Mouse (Mus musculus): ENCODE measurements at regions not wholly inside any gene's neighbourhood (a gene's known extent, or its start where the extent isn't known, plus 50 kb on each side); places are given as distances from the start of the nearest gene placed in this dataset.

DNA sequence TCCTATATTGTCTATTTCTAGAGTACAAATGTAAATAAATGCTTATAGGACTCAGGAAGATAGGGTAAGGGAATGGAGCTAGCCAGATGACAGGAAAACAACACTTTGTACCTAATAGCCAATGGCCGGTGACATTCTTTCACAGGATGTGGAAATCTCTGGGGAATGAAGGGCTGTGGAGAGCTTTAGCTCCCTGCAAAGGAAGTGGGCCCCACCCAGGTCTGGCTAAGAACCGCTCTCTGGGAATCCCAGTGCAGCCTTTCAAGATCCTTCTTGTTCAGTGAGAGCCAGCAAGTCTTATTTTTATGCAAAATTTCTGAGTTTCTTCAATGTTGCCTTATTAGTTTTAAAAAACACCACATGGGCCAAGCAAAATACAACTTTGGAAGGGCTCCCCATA, 54.7 kb upstream of the Pappa2 start:
- DNase-seq (ENCODE audit: low spot score) = no peak

DNA sequence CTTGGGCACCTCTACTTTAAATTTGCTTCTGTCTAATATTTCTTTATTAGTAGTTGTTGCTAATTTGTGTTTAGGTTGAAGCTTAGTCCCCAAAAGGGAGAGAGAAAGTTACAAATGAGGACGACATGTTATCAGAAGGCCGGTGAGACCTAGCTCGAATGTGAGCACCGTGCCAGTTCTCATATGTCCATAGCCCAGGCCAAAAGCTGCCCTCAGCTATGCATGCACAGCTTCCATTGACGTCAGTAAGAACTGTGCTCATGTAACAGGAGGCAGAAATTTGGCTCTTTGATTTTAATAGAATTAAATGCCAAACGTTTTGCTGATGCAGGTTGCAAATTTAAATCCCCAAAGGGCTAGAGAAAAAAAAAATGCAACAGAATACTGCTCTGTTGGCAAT, 56.1 kb upstream of the Pappa2 start:
- DNase-seq (ENCODE audit: low spot score) = no peak

DNA sequence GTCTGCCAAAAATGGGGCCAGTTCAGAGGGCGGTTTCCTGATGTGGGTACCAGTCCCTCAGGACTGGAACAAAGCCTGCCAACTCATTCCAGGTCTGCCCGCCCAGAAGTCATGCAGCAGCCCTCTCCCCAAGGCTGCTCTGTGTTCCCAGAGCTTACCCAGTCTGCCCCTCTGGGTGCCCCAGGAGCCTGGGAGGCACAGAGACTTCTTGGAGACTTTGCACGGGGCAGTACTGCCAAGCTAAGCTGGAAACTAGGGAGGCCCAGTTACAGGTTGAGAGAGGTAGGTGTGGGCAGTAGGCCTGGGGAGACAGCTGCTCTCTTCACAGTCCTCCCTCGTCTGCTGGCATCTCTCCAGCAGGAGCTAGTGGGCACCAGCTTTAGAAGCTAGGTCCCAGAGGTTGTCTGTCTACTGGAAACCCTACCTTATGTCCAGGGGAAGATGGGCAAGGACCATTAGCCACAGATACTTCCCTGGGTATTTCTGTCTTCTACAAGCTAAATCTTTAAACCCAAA, 65.6 kb upstream of the Pappa2 start:
- no peak for DNase-seq (ENCODE audit: low spot score)

DNA sequence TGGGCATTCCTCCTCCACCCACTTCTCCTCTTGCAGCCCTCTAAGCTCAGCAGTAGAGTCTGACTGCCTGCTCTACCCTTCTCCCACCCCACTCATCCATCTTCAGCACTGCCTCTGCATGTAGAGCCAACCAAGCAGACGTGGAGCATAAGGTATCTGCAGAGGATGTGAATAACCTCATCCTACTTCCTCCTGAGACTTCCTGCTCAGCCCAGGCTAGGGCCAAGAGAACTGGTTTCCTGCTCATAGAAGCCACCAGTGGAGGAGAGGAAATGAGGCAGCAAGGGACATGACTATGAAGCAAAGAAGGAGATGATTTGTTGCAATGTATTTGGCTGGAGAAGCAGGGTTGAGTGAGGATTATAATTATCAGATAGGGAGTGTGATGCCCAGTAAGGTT, 84.7 kb upstream of the Pappa2 start:
- no peak for DNase-seq (ENCODE audit: low spot score)

DNA sequence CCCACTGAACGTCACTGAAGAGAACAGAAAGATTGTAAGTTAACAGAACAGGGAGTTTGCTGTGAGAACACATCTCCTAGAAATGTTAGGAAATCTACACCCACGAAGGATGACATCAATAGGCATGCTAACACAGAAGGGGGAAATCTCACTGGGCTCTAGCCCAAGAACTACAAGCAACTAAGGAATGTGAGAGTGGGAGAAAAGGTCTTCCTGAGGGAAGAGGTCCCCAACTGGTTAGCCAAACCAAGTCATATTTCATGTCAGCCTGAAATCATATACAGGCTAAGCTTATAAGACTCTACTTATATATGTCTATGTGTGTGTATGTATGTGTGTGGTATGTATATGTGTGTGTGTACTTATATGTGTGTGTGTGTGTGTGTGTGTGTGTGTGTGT, 118.9 kb upstream of the Pappa2 start:
- no peak for DNase-seq (ENCODE audit: low spot score)

DNA sequence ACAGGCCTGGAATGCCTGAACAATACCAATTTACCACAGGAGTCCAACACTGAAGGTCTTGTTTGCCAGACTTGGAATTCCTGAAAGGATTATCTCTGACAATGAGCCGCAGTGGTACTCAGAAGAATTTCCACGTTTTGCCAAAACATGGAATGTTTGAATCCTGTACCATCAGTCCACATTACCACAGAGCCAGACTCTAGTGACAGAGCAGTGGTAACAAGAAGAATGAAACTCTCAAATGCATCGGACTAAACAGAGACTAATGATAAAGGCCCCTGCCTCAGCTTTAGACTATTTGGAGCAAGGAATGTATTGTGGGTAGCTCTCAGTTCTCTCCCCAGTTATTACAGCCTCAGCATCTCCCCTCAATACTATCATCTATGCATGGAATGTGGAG, 109.9 kb upstream of the Cop1 start:
- no peak for DNase-seq (ENCODE audit: low spot score)

DNA sequence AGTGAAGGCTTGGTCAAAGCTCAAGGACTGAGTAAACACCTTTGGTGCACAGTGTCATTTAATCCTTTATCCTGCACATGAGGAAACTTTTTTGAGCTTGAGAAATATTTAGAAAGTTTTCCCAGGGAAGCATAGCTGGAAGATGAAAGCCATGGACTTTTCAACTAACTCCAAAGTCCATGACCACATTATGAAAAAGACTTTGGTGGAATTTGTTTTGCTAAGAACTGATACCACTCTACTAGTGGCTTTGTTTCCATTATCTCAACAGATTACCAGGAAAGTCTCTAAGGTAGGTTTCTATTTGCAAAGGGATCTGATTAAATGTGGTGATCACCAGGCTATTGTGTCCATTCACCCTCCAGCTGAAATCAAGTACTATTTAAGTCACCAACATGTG, 107.2 kb upstream of the Cop1 start:
- no peak for DNase-seq (ENCODE audit: low spot score)

DNA sequence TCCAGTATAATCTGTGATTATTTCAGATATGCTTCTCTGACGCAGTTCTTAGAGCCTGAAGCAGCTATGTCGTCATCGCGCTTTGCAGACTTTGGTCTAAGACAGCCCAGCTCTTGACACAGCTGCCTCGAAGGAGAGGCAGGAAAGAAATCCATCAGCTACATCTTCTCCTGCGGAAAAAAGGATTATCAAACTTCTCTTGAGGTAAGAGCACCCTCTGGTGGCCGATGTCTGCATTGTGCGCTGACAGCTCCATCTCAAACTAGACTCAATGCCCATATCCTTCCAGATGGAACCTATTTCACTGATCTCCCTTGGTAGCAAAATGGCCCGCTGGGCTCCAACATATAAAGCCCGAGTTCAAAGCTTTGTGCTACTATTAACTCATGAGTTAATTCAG, 96.8 kb upstream of the Cop1 start:
- peak; percentile 84 for DNase-seq (ENCODE audit: low spot score)

DNA sequence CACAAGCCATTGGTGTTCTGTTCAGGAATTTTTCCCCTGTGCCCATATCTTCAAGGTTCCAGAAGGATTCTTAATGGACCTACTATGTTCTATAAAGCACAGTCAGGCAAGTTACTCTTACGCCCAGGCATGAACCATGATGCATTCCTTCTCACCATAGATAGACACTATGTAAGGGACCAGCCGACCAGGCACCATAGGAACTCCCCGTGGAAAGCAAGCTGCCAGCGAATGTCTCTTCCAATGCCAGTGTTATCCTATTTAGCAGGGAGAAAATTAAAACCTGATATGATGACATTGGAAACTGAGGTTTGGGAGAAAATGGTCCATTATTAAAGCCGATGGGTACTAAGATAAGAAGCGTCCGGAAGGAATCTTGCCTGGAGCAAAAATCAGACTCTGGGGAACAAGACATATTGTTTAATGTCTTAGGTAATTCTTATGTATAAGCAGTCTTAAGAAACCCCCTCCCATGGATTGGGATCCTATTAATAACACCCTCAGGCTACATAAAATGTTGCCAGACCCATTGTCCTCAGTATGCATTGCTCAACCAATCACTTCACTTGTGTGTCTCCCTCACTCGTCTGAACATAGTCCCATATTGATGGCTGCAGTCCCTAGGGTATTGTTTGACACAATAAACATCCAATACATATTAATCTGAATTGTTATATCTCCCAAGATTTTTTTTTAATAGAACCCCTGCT, 84.2 kb upstream of the Cop1 start:
- DNase-seq (ENCODE audit: low spot score) = no peak

DNA sequence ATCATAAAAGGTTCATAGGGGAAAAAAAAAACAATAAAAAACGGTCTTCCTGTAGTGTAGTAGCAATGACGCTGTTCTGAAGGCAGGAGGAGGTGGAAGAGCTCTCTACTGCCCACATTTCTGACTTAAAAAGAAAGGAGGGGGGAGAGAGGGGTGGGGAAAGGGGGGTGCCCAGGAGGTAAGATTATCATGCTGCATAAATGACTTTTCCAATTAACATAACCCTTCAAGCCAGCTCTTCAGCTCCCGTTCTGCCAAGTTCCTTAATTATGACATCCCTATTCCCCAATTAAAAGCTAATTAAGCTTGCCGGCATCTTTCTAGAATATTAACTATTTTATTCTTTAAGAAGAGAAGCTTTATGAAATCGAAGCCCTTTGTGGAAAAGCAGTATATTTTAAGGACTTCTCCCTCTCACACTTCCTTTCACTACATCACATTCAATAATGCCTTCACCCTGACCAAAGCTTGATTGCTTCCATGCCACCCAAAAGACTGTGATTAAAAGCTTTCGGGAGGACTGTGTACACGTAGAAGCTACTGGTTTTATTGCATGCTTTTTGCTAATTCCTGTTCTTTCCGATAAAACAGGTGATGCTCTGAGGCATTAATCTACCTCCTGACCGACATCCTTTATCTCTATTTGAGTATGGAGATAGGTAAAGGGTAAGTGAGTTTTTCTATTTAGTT, 83.5 kb upstream of the Cop1 start:
- DNase-seq (ENCODE audit: low spot score) = no peak

DNA sequence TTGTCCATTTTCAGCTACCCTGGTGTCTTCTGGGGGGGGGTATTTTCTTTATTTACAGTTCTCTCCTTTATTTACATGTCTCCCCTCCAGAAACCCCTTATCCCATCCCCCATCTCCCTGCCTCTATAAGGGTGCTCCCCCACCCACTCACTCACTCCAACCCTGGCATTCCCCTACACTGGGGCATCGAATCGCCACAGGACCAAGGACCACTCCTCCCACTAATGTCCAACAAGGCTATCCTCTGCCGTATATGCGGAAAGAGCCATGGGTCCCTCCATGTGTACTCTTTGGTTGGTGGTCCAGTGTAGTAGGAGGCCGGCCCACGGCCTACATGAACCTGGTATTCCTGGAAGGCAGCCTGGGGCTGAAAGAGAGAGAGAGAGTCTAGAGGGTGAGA, 82.9 kb upstream of the Cop1 start:
- DNase-seq (ENCODE audit: low spot score) = no peak

DNA sequence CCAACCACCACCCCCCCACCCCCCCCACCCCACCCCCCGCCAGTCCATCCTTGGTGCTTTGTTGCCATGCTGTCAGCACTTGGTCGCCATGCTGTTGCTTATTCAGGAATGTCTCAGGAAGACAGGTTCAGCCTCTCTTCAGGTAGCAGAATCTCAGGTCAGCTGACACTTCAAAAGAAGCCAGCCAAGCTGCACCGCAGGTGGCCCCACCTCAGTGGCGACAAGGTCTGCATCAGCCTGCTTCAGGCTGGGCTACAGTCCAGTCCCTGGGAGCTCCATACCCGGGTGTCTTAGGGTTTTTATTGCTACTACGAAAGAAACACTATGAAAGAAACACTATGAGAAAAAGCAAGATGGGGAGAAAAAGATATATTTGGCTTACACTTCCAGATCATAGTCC, 82.4 kb upstream of the Cop1 start:
- DNase-seq (ENCODE audit: low spot score) = no peak

DNA sequence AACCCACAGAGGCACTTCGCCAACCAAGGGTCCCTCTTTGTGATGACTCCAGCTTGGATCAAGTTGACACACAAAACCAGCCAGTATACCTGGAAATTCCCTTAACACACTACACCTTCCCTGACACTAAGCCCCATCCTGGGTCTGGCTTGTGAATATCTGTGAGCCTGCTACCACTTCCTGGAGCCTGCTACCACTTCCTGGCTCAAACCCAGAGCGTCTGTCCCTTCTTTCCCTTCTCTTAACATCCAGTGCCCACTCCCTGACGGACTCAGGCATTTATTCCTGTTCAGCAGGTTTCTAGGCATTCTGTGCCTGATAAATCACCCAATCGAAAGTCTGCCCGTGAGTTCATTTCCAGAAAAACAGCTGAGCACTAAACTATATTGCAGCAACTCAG, 81.8 kb upstream of the Cop1 start:
- no peak for DNase-seq (ENCODE audit: low spot score)

DNA sequence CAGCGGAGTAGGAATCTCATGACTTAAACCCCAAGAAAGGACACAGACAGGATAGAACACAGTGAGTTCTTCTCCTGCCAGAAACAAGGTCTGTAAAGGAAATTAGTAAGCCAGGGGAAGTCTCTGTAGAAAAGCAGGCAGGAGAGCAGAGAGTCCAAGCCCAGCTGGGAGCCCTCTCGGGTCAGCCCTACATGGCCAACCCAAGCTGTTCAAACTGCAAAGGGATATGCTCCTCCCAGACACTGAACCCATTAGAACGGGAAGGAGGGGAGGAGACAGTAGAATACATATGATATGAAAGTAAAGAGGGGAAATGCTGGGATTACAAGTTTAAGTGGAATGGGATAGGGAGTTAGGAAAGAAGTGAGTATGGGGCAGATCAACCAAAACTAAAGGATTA, 75.7 kb upstream of the Cop1 start:
- no peak for DNase-seq (ENCODE audit: low spot score)

DNA sequence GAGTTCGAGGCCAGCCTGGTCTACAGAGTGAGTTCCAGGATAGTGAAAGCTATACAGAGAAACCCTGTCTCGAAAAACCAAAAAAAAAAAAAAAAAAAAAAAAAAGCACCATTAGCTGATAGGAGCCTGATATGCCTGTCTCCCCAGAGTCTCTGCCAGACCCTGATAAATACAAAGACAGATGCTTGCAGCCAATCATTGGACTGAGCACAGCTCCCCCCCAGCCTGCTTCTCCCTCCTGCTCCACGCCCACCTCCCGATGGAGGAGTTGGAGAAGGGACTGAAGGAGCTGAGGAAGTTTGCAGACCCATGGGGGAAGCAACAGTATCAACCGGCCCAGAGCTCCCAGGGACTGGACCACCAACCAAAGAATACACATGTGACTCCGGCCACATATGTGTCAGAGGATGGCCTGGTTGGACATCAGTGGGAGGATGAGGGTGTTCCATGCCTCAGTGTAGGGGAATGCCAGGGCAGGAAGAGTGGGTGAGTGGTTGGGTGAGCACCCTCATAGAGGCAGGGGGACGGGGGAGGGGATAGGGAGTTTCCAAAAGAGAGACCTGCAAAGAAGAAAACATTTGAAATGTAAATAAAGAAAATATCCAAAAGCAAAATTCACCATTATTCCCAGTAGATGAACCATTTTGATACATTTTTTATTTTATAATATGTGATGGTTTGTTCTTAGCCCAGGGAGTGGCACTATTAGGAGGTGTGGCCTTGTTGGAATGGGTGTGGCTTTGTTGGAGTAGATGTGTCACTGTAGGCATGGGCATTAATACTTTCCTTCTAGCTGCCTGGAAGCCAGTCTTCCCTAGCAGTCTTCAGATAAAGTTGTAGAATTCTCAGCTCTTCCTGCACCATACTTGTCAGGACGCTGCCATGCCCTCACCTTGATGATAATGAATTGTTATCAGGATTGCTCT, 71.8 kb upstream of the Cop1 start:
- DNase-seq (ENCODE audit: low spot score) = no peak

DNA sequence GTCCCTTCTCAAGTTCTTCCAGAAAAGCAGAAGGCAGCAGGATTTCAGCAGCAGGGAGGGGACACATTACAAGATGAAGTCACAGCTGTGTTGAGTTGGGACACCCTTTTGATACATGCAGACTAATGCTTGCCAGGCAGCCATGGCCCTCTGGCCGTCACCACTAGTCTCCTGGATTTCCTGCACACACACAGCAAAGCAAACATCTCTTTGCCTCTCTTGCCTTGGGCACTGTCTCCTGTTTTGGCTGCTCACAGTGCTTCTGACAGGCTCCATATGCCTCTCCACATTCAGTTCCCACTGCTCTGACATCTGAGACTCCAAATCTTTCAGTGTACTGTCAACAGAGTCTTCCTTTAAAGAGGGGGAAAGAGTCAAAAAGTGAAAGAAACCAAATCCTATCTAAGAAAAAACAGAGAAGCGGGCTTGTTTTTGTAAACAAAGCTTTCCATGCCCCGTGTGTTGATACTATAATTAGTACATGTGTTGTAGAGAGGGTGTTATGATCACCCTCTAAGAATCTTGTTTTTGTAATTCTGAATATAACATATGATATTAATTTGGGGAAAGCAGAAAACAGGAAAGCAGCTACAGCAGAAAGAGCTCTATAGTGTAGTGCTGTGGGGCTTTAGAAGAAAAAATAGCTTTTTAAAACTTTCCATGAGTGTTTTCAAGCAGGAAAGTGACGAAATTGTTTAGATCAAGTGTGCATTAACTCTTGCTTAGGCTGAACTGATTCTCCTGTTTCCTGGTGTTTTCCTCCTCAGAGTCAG, 68.8 kb upstream of the Cop1 start:
- DNase-seq (ENCODE audit: low spot score) = no peak

DNA sequence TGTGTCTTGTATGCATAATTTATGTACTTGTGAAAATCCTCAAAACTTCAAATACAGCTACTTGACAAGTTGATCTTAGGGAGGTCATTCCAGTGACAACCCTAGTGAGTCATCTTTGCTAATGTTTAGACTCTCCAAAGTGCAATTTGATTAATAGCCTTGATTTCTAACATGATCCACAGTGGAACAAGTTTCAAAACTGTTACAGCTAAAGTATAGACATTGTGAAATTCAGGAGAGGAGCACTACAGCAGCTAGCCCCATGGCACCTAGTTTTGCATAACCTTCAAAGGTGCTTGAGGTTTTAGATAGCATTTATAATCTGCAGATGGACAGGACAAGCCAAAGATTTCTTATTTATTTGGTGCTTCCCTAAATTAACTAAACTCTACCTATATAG, 50.1 kb upstream of the Cop1 start:
- no peak for DNase-seq (ENCODE audit: low spot score)

All from testis, postnatal 10 days (tissue).